Mouse (Mus musculus): ENCODE measurements around the gene Raly. TPM values are rescaled to one million over a fixed set of nuclear protein-coding genes. Genes with fewer than 3 reads are reported as not detected.

Raly gene
- 10 to 100 TPM in 2 of 3 experiments, 1 to 10 TPM in 1; 8.0 to 32.4 (median 15.7) TPM for polyA plus RNA-seq (2017; shearing (Covaris generic))

DNA sequence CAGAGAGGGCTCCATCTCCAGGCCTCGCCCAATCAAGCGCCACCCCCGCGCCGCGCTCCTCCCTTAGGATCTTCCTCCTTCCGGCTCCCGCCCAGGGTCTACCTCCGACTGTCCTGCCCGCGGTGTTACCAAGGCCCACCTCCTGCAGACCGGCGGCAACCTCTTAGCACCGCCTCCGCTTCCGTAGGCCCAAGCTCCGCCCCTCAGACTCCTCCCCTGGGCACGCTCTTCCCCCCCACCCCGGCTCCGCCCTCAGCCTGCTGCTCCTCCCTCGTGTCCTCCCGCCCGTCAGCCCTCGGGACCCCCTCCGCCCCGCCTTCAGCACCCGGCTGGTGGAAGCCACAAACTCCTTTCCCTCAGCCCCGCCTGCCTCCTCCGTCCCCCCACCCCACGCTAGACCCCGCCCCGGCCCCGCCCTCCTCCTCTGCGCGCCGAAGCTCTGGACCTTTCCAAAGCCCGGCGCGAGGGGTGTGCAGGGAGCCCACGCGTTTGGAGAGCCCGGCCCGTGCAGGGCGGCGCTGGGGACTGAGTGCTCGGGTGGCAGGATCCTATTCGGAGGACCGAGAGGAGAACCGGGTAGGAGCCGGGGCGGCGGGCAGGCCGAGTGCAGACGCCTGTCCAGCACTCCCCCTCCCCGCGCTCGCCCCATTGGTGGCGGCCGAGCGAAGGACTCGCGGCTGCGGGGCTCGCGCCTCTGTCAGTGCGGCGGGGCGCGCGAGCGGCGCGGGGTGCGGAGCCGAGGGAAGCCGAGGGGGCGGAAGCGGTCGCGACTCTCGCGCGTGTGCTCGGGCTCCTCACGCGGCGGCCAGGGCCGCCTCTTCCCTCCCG is at the start of gene Raly, which contains the start of gene a:
Raly (plus strand) TSS at position 441 of the 828 bp plus-strand sequence.
a (plus strand) TSS at position 747 of the 828 bp plus-strand sequence.
- ATAC-seq: peak; percentile 81

DNA sequence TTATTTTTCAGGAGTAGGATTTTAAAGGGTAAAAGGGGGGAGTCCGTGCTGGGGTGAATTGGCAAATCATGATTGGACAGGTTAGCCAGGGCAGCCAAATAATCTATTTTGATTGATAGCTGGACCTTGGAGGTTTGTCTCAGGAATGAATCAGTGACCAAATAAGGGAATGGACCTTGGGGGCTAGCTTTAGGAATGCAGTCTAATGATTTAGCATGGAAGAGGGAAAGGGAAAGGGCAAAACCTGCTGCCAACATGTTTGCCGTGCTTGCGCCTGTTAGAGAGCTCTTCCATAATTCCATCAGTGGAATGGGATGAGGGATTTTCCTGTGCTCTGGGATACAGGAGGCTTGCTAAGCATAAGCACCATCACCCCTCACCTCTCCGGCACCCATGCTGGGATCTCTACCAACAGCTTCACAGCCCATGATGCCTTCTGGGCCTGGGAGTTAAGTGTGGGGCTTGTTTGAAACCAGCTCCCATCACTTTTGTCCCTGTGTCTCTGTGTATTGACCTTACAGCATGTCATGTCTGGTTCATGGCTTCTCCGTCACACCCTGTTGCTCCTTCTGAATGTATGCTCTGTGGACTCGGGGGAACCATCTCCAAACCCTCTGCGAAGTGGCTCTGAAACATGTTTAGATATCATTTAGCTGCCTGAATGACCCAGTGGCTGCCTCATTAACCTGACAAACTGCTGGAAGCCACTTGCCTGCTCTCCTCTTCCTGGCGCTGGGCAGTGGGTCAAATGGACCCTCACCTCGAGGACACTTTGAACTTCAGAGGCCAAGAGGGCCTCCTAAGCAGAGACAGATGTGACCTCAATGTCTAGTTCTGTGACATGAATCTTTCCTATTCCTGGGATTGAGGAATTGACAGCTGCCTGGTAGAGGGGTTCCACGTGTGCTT is 47.7 kb upstream of the Raly start:
- no peak for ATAC-seq

- no peak for ATAC-seq
These were observed 47.0 kb upstream of the Raly start for GRCm38 (mm10) chr2:154743915-154744314.

DNA sequence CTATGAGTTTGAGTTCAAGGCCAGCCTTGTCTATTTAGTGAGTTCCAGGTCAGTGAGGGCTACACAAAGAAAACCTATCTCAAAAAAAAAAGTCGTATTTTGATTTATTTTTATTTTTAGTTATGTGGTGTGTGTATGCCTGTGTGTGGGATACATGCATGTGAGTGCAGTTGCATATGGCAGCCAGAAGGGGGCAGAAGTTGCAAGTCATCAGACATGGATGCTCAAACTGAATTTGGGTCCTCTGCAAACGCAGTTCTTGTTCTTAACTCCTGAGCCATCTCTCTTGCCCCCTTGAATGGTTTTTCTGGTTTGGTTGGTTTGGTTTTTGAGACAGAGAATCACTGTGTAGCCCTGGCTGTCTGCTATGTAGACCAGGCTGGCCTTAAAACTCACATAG is 42.5 kb upstream of the Raly start:
- ATAC-seq: no peak

- ATAC-seq: no peak
These were observed 41.6 kb upstream of the Raly start for GRCm38 (mm10) chr2:154749046-154750036.

DNA sequence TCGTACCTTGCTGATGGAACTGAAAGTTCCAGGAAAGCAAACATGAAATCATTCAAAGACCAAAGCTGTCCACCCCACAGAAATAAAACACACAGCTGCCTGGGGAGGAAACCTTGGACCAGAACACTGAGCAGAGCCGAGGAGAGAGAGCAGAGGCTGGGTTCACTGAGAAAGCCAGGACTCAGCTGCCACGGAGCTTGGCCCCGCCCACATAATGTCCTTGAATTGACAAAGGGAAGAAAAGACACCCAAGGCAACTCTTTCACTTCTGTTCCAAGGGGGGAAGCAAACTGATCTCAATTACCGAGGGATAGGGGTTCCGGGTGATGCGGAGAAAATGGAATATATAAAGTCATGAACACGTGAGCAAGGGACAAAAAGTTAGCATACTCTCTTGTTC is 39.0 kb upstream of the Raly start:
- ATAC-seq: no peak

DNA sequence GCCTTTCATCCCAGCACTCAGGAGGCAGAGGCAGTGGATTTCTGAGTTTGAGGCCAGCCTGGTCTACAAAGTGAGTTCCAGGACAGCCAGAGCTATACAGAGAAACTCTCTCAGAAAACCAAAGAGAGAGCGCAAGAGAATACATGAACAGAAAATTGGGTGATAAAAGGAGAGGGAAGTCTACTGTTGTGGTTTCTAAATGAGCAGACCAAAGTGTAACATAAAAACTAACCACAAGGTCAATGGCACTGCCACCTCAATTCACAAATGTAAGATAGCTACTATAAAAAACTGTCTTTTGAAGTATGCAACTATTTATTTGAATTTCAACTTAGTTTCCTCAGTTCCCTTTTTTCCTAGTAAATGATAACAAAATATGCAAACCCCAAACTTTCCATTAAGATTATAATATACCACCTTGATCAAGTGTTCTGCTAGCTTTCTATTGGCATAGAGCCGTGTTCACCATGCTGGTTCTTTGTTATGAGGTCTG is 36.8 kb upstream of the Raly start:
- no peak for ATAC-seq

DNA sequence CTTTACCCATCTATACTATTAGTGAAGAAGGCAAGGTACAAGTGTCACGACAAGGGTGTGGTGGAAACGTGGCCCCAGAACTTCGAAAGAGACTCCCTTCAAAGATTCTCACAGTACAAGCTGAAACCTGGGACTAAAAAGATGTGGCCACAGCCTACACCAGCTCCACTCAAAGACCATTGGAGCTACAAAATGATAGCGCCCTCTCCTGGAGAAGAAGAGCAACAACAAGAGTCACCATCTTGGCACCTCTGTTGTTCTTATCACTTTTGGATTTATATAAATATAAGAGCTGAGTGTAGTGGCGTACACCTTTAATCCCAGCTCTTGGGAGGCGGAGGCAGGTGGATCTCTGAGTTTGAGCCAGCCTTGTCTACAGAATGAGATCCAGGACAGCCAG is 35.1 kb upstream of the Raly start:
- ATAC-seq: no peak

- no peak for ATAC-seq
These were observed 33.2 kb upstream of the Raly start for GRCm38 (mm10) chr2:154757691-154758090.

DNA sequence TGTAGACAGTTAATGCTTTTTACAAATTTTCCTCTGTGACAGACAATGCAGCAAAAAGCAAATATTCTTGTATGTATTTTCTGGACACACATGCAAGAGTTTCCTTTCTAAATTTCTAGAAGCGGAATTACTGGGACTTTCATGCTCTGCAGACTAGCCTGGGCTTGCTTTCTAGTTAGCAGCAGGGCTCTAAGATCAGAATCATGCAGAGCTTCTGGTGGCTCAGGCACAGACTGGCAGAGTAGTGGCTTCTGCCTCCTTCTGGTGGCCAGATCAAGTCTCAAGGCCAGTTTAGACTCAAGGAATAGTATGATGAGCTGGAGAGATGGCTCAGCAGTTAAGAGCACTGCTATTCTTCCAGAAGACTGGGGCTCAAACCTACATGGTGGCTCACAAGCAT is 32.4 kb upstream of the Raly start:
- no peak for ATAC-seq

DNA sequence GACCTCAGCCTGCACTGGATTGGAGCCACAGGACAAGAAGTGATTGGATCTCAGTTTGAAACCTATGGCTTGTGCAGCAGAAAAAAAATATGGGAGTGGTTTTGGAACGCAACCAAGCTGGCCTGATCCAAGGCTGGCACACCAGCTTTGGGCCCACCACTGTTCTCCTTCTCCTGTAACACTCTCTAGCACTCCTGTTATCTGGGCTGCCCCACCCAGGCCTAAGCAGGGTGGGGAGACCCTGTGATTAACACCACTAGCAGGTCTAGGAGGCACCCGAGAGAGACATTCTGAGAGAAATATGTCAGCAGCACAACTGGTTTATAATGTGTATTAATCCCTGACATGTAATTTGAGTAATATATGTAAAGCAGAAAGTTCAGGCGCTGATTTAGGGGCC is 27.7 kb upstream of the Raly start:
- ATAC-seq: no peak

DNA sequence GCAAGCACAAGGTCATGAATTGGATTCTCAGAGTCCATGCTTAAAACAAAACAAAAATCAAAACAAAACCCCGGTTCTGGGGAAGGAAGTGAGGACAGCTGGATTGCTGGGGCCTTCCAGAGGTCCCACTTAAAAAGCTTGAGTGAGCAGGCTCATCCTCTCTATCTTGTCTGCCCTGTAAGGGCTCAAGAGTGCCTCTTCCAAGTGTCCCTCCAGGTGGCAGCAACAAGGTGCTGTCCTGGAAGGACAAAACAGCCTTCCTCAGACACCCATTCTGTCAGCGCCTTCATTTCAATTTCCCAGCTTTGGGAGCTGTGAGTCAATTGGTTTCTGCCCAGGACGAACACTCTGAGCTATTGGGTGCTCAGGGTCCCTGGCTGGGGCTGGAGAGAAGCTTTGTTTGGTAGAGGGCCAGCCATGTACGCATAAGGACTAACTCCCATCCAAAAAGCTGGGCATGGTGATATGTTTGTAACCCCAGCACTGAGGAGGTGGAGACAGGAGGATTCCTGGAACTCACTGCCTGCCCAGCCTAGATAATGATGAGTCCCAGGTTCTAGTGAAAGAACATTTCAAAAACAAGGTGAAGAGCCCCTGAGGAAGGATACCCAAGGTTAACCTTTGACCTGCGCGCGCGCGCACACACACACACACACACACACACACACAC is 25.9 kb upstream of the Raly start:
- ATAC-seq: no peak

GRCm38 (mm10) chr2:154765554-154766008 is 25.3 kb upstream of the Raly start:
- no peak for ATAC-seq

- ATAC-seq: no peak
These were observed 23.8 kb upstream of the Raly start for GRCm38 (mm10) chr2:154767051-154767450.

- no peak for ATAC-seq
These were observed 21.0 kb upstream of the Raly start, which contains the start of gene Gm14214 for GRCm38 (mm10) chr2:154769930-154770329. Gene Gm14214, minus strand, starts transcription at chr2:154770030.

GRCm38 (mm10) chr2:154771604-154772003 is 19.3 kb upstream of the Raly start:
- no peak for ATAC-seq

GRCm38 (mm10) chr2:154774032-154774431 is 16.9 kb upstream of the Raly start:
- no peak for ATAC-seq

GRCm38 (mm10) chr2:154776496-154776895 is 14.4 kb upstream of the Raly start:
- ATAC-seq: no peak

GRCm38 (mm10) chr2:154779648-154780047 is 11.2 kb upstream of the Raly start:
- ATAC-seq: no peak

- no peak for ATAC-seq
These were observed 8.5 kb upstream of the Raly start for GRCm38 (mm10) chr2:154782361-154782760.

Data from inflammation-experienced regulatory T-cells, adult 6 months (primary cell).